Mouse (Mus musculus) midbrain, embryonic 13.5 days (tissue): ENCODE results near the gene C2. TPM values are rescaled to one million over a fixed set of nuclear protein-coding genes. Genes with fewer than 3 reads are reported as not detected.
A peak's percentile ranks its signal among the peaks of the same experiment; 100 is the strongest.

ENCODE experiments used
- ATAC-seq: fragments of 200-750 bp; cut with Nextera tagmentation; 2 replicates; pipeline ENCODE4 v1.8.0; 2017; ENCODE audit warnings: mild to moderate bottlenecking, moderate TSS enrichment, moderate library complexity
- H3K27ac ChIP-seq: fragments of 300-500 bp; sonication (generic); 2 replicates; pipeline ENCODE4 v1.5.1; 2015; ENCODE audit warnings: inconsistent platforms, mild to moderate bottlenecking, moderate library complexity
- H3K27me3 ChIP-seq: fragments of 300-500 bp; sonication (generic); 2 replicates; pipeline ENCODE4 v1.6.1; 2015; ENCODE audit warnings: mild to moderate bottlenecking, inconsistent platforms
- H3K36me3 ChIP-seq: fragments of 300-500 bp; sonication (generic); 2 replicates; pipeline ENCODE4 v1.6.1; 2015; ENCODE audit warnings: mild to moderate bottlenecking, inconsistent platforms
- H3K4me1 ChIP-seq: fragments of 300-500 bp; sonication (generic); replicated peaks from 2 replicates; pipeline ENCODE4 v1.6.1; 2015; ENCODE audit warnings: inconsistent platforms
- H3K4me2 ChIP-seq: fragments of 300-500 bp; sonication (generic); replicated peaks from 2 replicates; pipeline ENCODE4 v1.6.1; 2015; ENCODE audit warnings: moderate library complexity, mild to moderate bottlenecking, inconsistent platforms
- H3K4me3 ChIP-seq: fragments of 300-500 bp; sonication (generic); replicated peaks from 2 replicates; pipeline ENCODE4 v1.5.1; 2015; ENCODE audit warnings: mild to moderate bottlenecking, inconsistent platforms
- H3K9ac ChIP-seq: fragments of 300-500 bp; sonication (generic); replicated peaks from 2 replicates; pipeline ENCODE4 v1.6.1; 2015; ENCODE audit warnings: mild to moderate bottlenecking, inconsistent platforms
- H3K9me3 ChIP-seq: fragments of 300-500 bp; sonication (generic); 2 replicates; pipeline ENCODE4 v1.6.1; 2016; ENCODE audit warnings: mild to moderate bottlenecking, inconsistent platforms
- whole genome bisulfite sequencing: fragments of 180-500 bp; shearing (Covaris S2); methylation state at CpG from one replicate; pipeline ENCODE4 v1.1.7; 2015; 5-methylcytosine and 5-hydroxymethylcytosine counted together
- polyA plus RNA-seq: library from polyadenylated mRNA; unstranded; fragments of >200 nt; fragmentation: Nextera tagmentation; extraction: Ambion mirVana; gene quantifications from 2 replicates; pipeline ENCODE4 v1.2.1, GENCODE M21; 2015

C2 gene
- polyA plus RNA-seq: 1.2 and 2.1 TPM in 2 replicates

DNA sequence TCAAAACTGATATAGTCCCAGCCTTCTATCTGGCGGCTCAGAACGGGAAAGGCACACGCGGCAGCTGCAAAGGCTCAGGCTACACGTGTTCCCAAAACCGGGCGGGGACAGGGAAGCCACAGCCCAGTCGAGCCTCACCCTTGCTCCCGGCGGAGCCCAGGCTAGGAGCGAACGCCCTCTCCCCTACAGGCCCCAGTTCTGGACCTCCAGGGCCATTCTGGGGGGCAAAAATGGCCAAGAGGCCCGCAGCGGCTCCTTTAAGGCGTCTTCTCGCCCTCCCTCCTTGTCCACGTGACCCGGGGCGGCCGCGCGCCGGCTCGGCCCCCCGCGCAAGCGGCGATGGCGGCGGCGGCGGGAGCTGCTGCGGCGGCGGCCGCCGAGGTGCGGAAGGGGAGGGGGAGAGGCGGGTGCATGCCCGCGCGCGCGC lies at the start of gene C2, which contains the start of gene Ehmt2:
Gene C2, minus strand, starts transcription at position 106 of the 427 bp plus-strand sequence.
Gene Ehmt2, plus strand, starts transcription at position 310 of the 427 bp plus-strand sequence.
- peak within 1 kb of the TSS; percentile 97 for H3K9ac ChIP-seq
- peak within 1 kb of the TSS; percentile 99 for H3K4me2 ChIP-seq
- peak; percentile 28 for ATAC-seq
- H3K9me3 ChIP-seq: no peaks in the 10 kb centered on the region
- peak within 1 kb of the TSS; percentile 95 for H3K27ac ChIP-seq
- no peaks in the 10 kb centered on the region for H3K27me3 ChIP-seq
- WGBS: under 1% methylated on average over 34 of the region's 44 CpGs
- peak within 1 kb of the TSS; percentile 96 for H3K4me3 ChIP-seq
- H3K36me3 ChIP-seq: peaks cover 31% of the 10 kb centered on the region
- peaks cover 55% of the 10 kb centered on the region for H3K4me1 ChIP-seq

- Histone ChIP-seq H3K9ac (no peak overlapping the region), H3K9me3 (no peaks in the 10 kb centered on the region), H3K27me3 (no peaks in the 10 kb centered on the region), H3K36me3 (peaks cover 17% of the 10 kb centered on the region), H3K4me2 (no peak overlapping the region), H3K27ac (no peak overlapping the region), H3K4me1 (peaks cover 18% of the 10 kb centered on the region), H3K4me3 (no peak overlapping the region)
- 32% methylated on average over 8 of the region's 8 CpGs for WGBS
- ATAC-seq: no peak
Observed at GRCm38 (mm10) chr17:34947606-34948005, 49.5 kb upstream of the C2 start.

GRCm38 (mm10) chr17:34946486-34947140 lies 48.5 kb upstream of the C2 start:
- H3K9ac ChIP-seq: no peak overlapping the region
- H3K4me2 ChIP-seq: no peak overlapping the region
- H3K36me3 ChIP-seq: peaks cover 17% of the 10 kb centered on the region
- H3K27ac ChIP-seq: no peak overlapping the region
- no peaks in the 10 kb centered on the region for H3K27me3 ChIP-seq
- WGBS: 87% methylated on average over 5 of the region's 5 CpGs
- no peaks in the 10 kb centered on the region for H3K9me3 ChIP-seq
- peaks cover 21% of the 10 kb centered on the region for H3K4me1 ChIP-seq
- H3K4me3 ChIP-seq: no peak overlapping the region
- no peak for ATAC-seq

GRCm38 (mm10) chr17:34944362-34944761 lies 46.3 kb upstream of the C2 start:
- H3K27me3 ChIP-seq: no peaks in the 10 kb centered on the region
- H3K4me3 ChIP-seq: no peak overlapping the region
- no peak overlapping the region for H3K27ac ChIP-seq
- H3K9me3 ChIP-seq: no peaks in the 10 kb centered on the region
- no peak for ATAC-seq
- H3K4me1 ChIP-seq: peaks cover 6% of the 10 kb centered on the region
- H3K9ac ChIP-seq: no peak overlapping the region
- H3K4me2 ChIP-seq: no peak overlapping the region
- peaks cover 2% of the 10 kb centered on the region for H3K36me3 ChIP-seq

DNA sequence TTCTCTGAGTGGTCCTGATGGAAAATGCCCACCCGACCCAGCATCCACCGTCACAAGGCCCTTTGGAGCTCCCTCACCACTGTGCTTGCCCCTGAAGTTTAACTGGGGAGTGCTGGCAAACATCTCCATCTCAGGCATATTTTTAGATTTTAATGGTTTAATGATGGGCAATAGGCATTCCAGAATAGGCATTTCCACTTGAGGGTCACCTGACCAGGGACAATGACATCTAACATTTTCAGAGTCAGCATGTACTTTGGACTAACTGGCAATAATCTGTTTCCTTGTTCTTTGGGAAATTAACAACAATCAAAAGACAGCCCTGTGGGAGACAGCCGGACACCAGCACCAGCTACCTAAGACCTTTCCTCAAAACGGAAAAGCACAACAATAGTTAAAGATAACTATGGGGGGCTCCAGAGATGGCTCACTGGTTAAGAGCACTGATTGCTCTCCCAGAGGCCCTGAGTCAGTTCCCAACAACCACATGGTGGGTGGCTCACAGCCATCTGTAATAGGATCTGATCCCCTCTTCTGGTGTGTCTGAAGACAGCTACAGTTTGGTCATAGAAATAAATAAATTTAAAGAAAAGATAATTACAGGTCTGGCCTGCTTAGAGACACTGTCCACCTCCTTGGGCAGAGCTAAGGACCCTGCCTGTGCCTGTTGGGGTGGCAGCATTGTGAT lies 45.2 kb upstream of the C2 start:
- H3K27ac ChIP-seq: no peak overlapping the region
- ATAC-seq: no peak

GRCm38 (mm10) chr17:34941344-34942041 lies 43.4 kb upstream of the C2 start:
- peak overlapping the region; percentile 54; the same call in 1 of the 2 replicates for H3K9ac ChIP-seq
- WGBS: 4% methylated on average over 15 of the region's 15 CpGs
- ATAC-seq: 0 out of 2 replicates have a peak, but pooled peaks have one; percentile 17
- H3K4me2 ChIP-seq: peak overlapping the region; percentile 44
- H3K4me3 ChIP-seq: peak overlapping the region; percentile 27
- no peaks in the 10 kb centered on the region for H3K27me3 ChIP-seq
- H3K4me1 ChIP-seq: peaks cover 6% of the 10 kb centered on the region
- H3K27ac ChIP-seq: peak overlapping the region; percentile 35
- H3K36me3 ChIP-seq: 0 out of 2 replicates have a peak, but pooled peaks cover 3% of the 10 kb centered on the region
- no peaks in the 10 kb centered on the region for H3K9me3 ChIP-seq

More for the DNA sequence above, 45.2 kb upstream of the C2 start:
- 91% methylated on average over 4 of the region's 4 CpGs for WGBS
- Histone ChIP-seq H3K9ac (no peak overlapping the region), H3K36me3 (no peaks in the 10 kb centered on the region), H3K4me1 (peaks cover 6% of the 10 kb centered on the region), H3K4me3 (no peak overlapping the region), H3K4me2 (no peak overlapping the region), H3K9me3 (no peaks in the 10 kb centered on the region), H3K27me3 (no peaks in the 10 kb centered on the region)

GRCm38 (mm10) chr17:34937960-34938505 lies 40.0 kb upstream of the C2 start:
- H3K36me3 ChIP-seq: peaks cover 21% of the 10 kb centered on the region
- no peak for ATAC-seq
- WGBS: 82% methylated on average over 6 of the region's 6 CpGs
- H3K27me3 ChIP-seq: no peaks in the 10 kb centered on the region
- no peak overlapping the region for H3K9ac ChIP-seq
- no peaks in the 10 kb centered on the region for H3K9me3 ChIP-seq
- peaks cover 6% of the 10 kb centered on the region for H3K4me1 ChIP-seq
- no peak overlapping the region for H3K4me3 ChIP-seq
- no peak overlapping the region for H3K27ac ChIP-seq
- H3K4me2 ChIP-seq: no peak overlapping the region

- H3K27ac ChIP-seq: no peak overlapping the region
- ATAC-seq: no peak
- peaks cover 13% of the 10 kb centered on the region for H3K4me1 ChIP-seq
- no peaks in the 10 kb centered on the region for H3K9me3 ChIP-seq
- no peak overlapping the region for H3K9ac ChIP-seq
- H3K36me3 ChIP-seq: peaks cover 21% of the 10 kb centered on the region
- no peak overlapping the region for H3K4me2 ChIP-seq
- WGBS: 62% methylated on average over 8 of the region's 8 CpGs
- H3K27me3 ChIP-seq: no peaks in the 10 kb centered on the region
- H3K4me3 ChIP-seq: no peak overlapping the region
Observed at GRCm38 (mm10) chr17:34934830-34935229, 36.8 kb upstream of the C2 start.

DNA sequence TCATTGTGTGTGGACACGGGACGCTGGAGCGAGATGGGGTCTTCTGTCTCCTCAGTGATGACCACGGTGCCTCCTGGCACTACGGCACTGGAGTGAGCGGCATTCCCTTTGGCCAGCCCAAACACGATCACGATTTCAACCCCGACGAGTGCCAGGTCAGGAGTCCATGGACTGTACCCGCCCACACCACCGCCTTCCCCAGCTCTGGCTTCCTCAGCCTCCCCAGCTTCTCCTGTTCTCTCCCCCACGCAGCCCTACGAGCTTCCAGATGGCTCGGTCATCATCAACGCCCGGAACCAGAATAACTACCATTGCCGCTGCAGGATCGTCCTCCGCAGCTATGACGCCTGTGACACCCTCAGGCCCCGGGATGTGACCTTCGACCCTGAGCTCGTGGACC lies 36.0 kb upstream of the C2 start:
- Histone ChIP-seq H3K27me3 (no peaks in the 10 kb centered on the region), H3K36me3 (peaks cover 21% of the 10 kb centered on the region), H3K4me2 (no peak overlapping the region), H3K4me3 (no peak overlapping the region), H3K9ac (no peak overlapping the region), H3K4me1 (peaks cover 13% of the 10 kb centered on the region), H3K27ac (no peak overlapping the region), H3K9me3 (no peaks in the 10 kb centered on the region)
- no peak for ATAC-seq
- WGBS: 68% methylated on average over 24 of the region's 24 CpGs

DNA sequence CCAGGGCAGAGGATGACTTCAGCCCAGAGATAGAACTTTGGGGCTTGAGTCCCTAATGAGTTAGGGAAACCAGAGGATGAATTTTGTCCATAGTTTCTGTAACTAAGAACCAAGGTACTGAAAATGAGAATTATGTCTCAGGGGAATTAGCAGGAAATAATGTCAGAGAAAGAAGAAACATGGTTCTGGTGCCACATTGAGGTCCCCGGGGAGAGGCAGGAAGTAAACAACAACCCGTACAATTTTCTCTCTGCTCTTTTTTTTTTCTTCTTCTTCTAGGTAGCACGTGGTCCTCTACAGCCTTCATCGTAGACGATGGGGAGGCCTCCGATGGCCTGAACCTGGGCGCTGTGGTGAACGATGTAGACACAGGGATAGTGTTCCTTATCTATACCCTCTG lies 34.2 kb upstream of the C2 start:
- ATAC-seq: no peak
- H3K4me3 ChIP-seq: peak overlapping the region; percentile 63
- H3K4me2 ChIP-seq: peak overlapping the region; percentile 94
- 93% methylated on average over 8 of the region's 8 CpGs for WGBS
- no peaks in the 10 kb centered on the region for H3K9me3 ChIP-seq
- no peak overlapping the region for H3K27ac ChIP-seq
- peaks cover 18% of the 10 kb centered on the region for H3K36me3 ChIP-seq
- H3K4me1 ChIP-seq: peaks cover 13% of the 10 kb centered on the region
- peak overlapping the region; percentile 81 for H3K9ac ChIP-seq
- no peaks in the 10 kb centered on the region for H3K27me3 ChIP-seq

- no peak for ATAC-seq
- 7% methylated on average over 14 of the region's 14 CpGs for WGBS
- peak overlapping the region; percentile 52 for H3K27ac ChIP-seq
Observed at GRCm38 (mm10) chr17:34931735-34932098, 33.7 kb upstream of the C2 start.

More at GRCm38 (mm10) chr17:34931735-34932098, 33.7 kb upstream of the C2 start:
- H3K4me1 ChIP-seq: peaks cover 13% of the 10 kb centered on the region
- peak overlapping the region; percentile 94 for H3K4me2 ChIP-seq
- peak overlapping the region; percentile 63 for H3K4me3 ChIP-seq
- H3K9me3 ChIP-seq: no peaks in the 10 kb centered on the region
- no peaks in the 10 kb centered on the region for H3K27me3 ChIP-seq
- H3K36me3 ChIP-seq: peaks cover 18% of the 10 kb centered on the region
- H3K9ac ChIP-seq: peak overlapping the region; percentile 81
